Mouse (Mus musculus) cortical plate, adult 2 months (tissue): Measurements from ENCODE around the gene Yae1d1.
"Not testable (repeated sequence)": the region's sequence is repeated elsewhere in the genome, so short reads cannot be mapped to it uniquely, and the experiment has no call there.

Experiments used
- CTCF ChIP-seq: fragments of 200-500 bp; IDR thresholded peaks from 2 replicates; pipeline ENCODE4 v1.5.1; 2011; ENCODE audit warnings: mild to moderate bottlenecking, control low read depth, low read length; ENCODE audit not compliant: insufficient read depth; ENCODE audit errors: extremely low read depth
- POLR2A ChIP-seq: fragments of 200-500 bp; IDR thresholded peaks from 2 replicates; pipeline ENCODE4 v1.6.1; 2011; ENCODE audit warnings: mild to moderate bottlenecking, low read length, control low read depth; ENCODE audit not compliant: insufficient read depth; ENCODE audit errors: extremely low read depth

DNA sequence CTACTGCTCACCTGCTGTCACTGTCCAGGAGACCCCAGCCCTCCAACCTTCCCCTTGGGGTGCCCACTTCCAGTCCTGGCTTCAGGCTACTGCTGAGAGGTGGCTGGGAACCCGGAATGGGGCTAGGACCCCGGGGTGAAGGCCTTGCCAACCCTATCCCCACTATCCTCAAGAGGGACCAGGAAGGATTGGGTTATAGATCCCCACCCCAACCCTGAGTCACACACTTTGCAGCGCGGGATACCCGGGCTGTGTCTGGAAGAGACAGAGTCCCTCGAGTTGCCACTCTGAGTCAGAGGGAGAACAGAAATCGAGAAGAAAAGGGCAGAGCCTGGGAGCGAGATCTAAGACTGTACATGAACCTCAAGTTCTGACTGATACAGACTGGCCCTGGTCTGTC, 42.6 kb downstream of the Yae1d1 start:
- not testable (repeated sequence) for TF ChIP-seq POLR2A, CTCF
